Mouse (Mus musculus) megakaryocyte, adult 5-6 weeks (primary cell): Measurements from ENCODE around the gene Olfr560. TPM values are rescaled to one million over a fixed set of nuclear protein-coding genes. Genes with fewer than 3 reads are reported as not detected.

ENCODE experiments used
- ATAC-seq: 2 replicates; pipeline ENCODE4 v1.8.0; 2016; ENCODE audit warnings: mild to moderate bottlenecking, inconsistent platforms; ENCODE audit not compliant: poor library complexity, severe bottlenecking
- total RNA-seq, 2 experiments: library from RNA; stranded (forward) in 1 of 2; stranded (reverse) in 1 of 2; fragments of 153-499, 151-499 nt in 1 of 2; fragments of 221-1000, 200-1000 nt in 1 of 2; gene quantifications; 2 replicates each; pipeline versions ENCODE4 v1.2.3 to v1.2.4; 2015 to 2017

The Olfr560 gene
- not detected in 2 replicates for total RNA-seq (2015)
- not detected in 2 replicates for total RNA-seq (2017)

- ATAC-seq, result no peak
Observed at GRCm38 (mm10) chr7:102759266-102759665, at the start of gene Olfr560, which contains the start of gene Olfr78. Gene Olfr560 (minus strand): TSS chr7:102759366. Gene Olfr78 (minus strand): TSS chr7:102759471.

- no peak for ATAC-seq
Observed at GRCm38 (mm10) chr7:102803180-102803579, 44.0 kb upstream of the Olfr560 start, which contains the start of gene Olfr564. Gene Olfr564 (plus strand): TSS chr7:102803480.

- no peak for ATAC-seq
Observed at GRCm38 (mm10) chr7:102770921-102771320, 11.8 kb upstream of the Olfr560 start, which contains the start of gene Olfr561. Gene Olfr561 (plus strand): TSS chr7:102771221.

- no peak for ATAC-seq
Observed at GRCm38 (mm10) chr7:102752086-102752485, 7.1 kb downstream of the Olfr560 start.

GRCm38 (mm10) chr7:102737705-102738104, 21.5 kb downstream of the Olfr560 start:
- ATAC-seq, result no peak

- ATAC-seq, result no peak
Observed at GRCm38 (mm10) chr7:102733793-102734192, 25.4 kb downstream of the Olfr560 start.

- ATAC-seq, result no peak
Observed at GRCm38 (mm10) chr7:102727391-102727790, 31.8 kb downstream of the Olfr560 start, which contains the start of gene Olfr559. Gene Olfr559 (minus strand): TSS chr7:102727491.

- no peak for ATAC-seq
Observed at GRCm38 (mm10) chr7:102718970-102719369, 40.2 kb downstream of the Olfr560 start, which contains the start of gene Olfr33. Gene Olfr33 (minus strand): TSS chr7:102719070.

GRCm38 (mm10) chr7:102701915-102702314, 57.3 kb downstream of the Olfr560 start, which contains the start of gene Olfr558:
Gene Olfr558 (plus strand): TSS chr7:102702215.
- no peak for ATAC-seq

Other genes with a start within 250 kb of the Olfr560 start
Only the 30 nearest of the 31 such genes appear.
- gene Olfr547, start 224.6 kb downstream of the Olfr560 start, total RNA-seq (2015), result not detected in 2 replicates
- not detected in 2 replicates for gene Olfr547, start 224.6 kb downstream of the Olfr560 start, total RNA-seq (2017)
- not detected in 2 replicates for gene Olfr548-ps1, start 218.5 kb downstream of the Olfr560 start, total RNA-seq (2015)
- not detected in 2 replicates for gene Olfr548-ps1, start 218.5 kb downstream of the Olfr560 start, total RNA-seq (2017)
- not detected in 2 replicates for gene Olfr549, start 209.5 kb downstream of the Olfr560 start, total RNA-seq (2015)
- not detected in 2 replicates for gene Olfr549, start 209.5 kb downstream of the Olfr560 start, total RNA-seq (2017)
- gene Trim21, start 193.9 kb downstream of the Olfr560 start, total RNA-seq (2015), result 14.9 and 16.5 TPM in 2 replicates
- gene Trim21, start 193.9 kb downstream of the Olfr560 start, total RNA-seq (2017), result 31.4 and 53.9 TPM in 2 replicates
- gene Olfr550, start 187.9 kb downstream of the Olfr560 start, total RNA-seq (2015), result 0.45 TPM in 1 of 2 replicates, not detected in the other
- not detected in 2 replicates for gene Olfr550, start 187.9 kb downstream of the Olfr560 start, total RNA-seq (2017)
- gene Olfr551, start 167.5 kb downstream of the Olfr560 start, total RNA-seq (2015), result not detected in 2 replicates
- gene Olfr551, start 167.5 kb downstream of the Olfr560 start, total RNA-seq (2017), result not detected in 2 replicates
- not detected in 2 replicates for gene Olfr552, start 161.6 kb downstream of the Olfr560 start, total RNA-seq (2015)
- gene Olfr552, start 161.6 kb downstream of the Olfr560 start, total RNA-seq (2017), result not detected in 2 replicates
- gene Olfr553, start 141.1 kb downstream of the Olfr560 start, total RNA-seq (2015), result not detected in 2 replicates
- gene Olfr553, start 141.1 kb downstream of the Olfr560 start, total RNA-seq (2017), result not detected in 2 replicates
- gene Olfr554, start 120.9 kb downstream of the Olfr560 start, total RNA-seq (2015), result not detected in 2 replicates
- gene Olfr554, start 120.9 kb downstream of the Olfr560 start, total RNA-seq (2017), result not detected in 2 replicates
- not detected in 2 replicates for gene Olfr555, start 100.5 kb downstream of the Olfr560 start, total RNA-seq (2015)
- not detected in 2 replicates for gene Olfr555, start 100.5 kb downstream of the Olfr560 start, total RNA-seq (2017)
- not detected in 2 replicates for gene Olfr556, start 94.5 kb downstream of the Olfr560 start, total RNA-seq (2015)
- not detected in 2 replicates for gene Olfr556, start 94.5 kb downstream of the Olfr560 start, total RNA-seq (2017)
- 3.5 and 3.7 TPM in 2 replicates for gene Trim68, start 72.0 kb downstream of the Olfr560 start, total RNA-seq (2015)
- 2.9 and 3.4 TPM in 2 replicates for gene Trim68, start 72.0 kb downstream of the Olfr560 start, total RNA-seq (2017)
- not detected in 2 replicates for gene Olfr557, start 63.5 kb downstream of the Olfr560 start, total RNA-seq (2015)
- gene Olfr557, start 63.5 kb downstream of the Olfr560 start, total RNA-seq (2017), result not detected in 2 replicates
- not detected in 2 replicates for gene Olfr558, start 57.2 kb downstream of the Olfr560 start, total RNA-seq (2015)
- not detected in 2 replicates for gene Olfr558, start 57.2 kb downstream of the Olfr560 start, total RNA-seq (2017)
- gene Olfr33, start 40.3 kb downstream of the Olfr560 start, total RNA-seq (2015), result not detected in 2 replicates
- not detected in 2 replicates for gene Olfr33, start 40.3 kb downstream of the Olfr560 start, total RNA-seq (2017)
- not detected in 2 replicates for gene Olfr559, start 31.9 kb downstream of the Olfr560 start, total RNA-seq (2015)
- not detected in 2 replicates for gene Olfr559, start 31.9 kb downstream of the Olfr560 start, total RNA-seq (2017)
- not detected in 2 replicates for gene Olfr78, start 105 bp upstream of the Olfr560 start, total RNA-seq (2015)
- gene Olfr78, start 105 bp upstream of the Olfr560 start, total RNA-seq (2017), result not detected in 2 replicates
- gene Olfr561, start 11.9 kb upstream of the Olfr560 start, total RNA-seq (2015), result not detected in 2 replicates
- gene Olfr561, start 11.9 kb upstream of the Olfr560 start, total RNA-seq (2017), result not detected in 2 replicates
- not detected in 2 replicates for gene Olfr564, start 44.1 kb upstream of the Olfr560 start, total RNA-seq (2015)
- not detected in 2 replicates for gene Olfr564, start 44.1 kb upstream of the Olfr560 start, total RNA-seq (2017)
- gene Olfr566, start 99.4 kb upstream of the Olfr560 start, total RNA-seq (2015), result not detected in 2 replicates
- not detected in 2 replicates for gene Olfr566, start 99.4 kb upstream of the Olfr560 start, total RNA-seq (2017)
- not detected in 2 replicates for gene Olfr568, start 117.8 kb upstream of the Olfr560 start, total RNA-seq (2015)
- gene Olfr568, start 117.8 kb upstream of the Olfr560 start, total RNA-seq (2017), result not detected in 2 replicates
- not detected in 2 replicates for gene Olfr569, start 131.5 kb upstream of the Olfr560 start, total RNA-seq (2015)
- not detected in 2 replicates for gene Olfr569, start 131.5 kb upstream of the Olfr560 start, total RNA-seq (2017)
- gene Olfr570, start 135.2 kb upstream of the Olfr560 start, total RNA-seq (2015), result not detected in 2 replicates
- gene Olfr570, start 135.2 kb upstream of the Olfr560 start, total RNA-seq (2017), result not detected in 2 replicates
- gene Olfr571, start 158.2 kb upstream of the Olfr560 start, total RNA-seq (2015), result not detected in 2 replicates
- not detected in 2 replicates for gene Olfr571, start 158.2 kb upstream of the Olfr560 start, total RNA-seq (2017)
- gene Olfr572, start 165.0 kb upstream of the Olfr560 start, total RNA-seq (2015), result not detected in 2 replicates
- gene Olfr572, start 165.0 kb upstream of the Olfr560 start, total RNA-seq (2017), result not detected in 2 replicates
- not detected in 2 replicates for gene Olfr573-ps1, start 183.2 kb upstream of the Olfr560 start, total RNA-seq (2015)
- gene Olfr573-ps1, start 183.2 kb upstream of the Olfr560 start, total RNA-seq (2017), result not detected in 2 replicates
- not detected in 2 replicates for gene Olfr574, start 189.1 kb upstream of the Olfr560 start, total RNA-seq (2015)
- gene Olfr574, start 189.1 kb upstream of the Olfr560 start, total RNA-seq (2017), result not detected in 2 replicates
- not detected in 2 replicates for gene Olfr575, start 199.4 kb upstream of the Olfr560 start, total RNA-seq (2015)
- gene Olfr575, start 199.4 kb upstream of the Olfr560 start, total RNA-seq (2017), result not detected in 2 replicates
- gene Olfr576, start 203.3 kb upstream of the Olfr560 start, total RNA-seq (2015), result not detected in 2 replicates
- gene Olfr576, start 203.3 kb upstream of the Olfr560 start, total RNA-seq (2017), result not detected in 2 replicates
- gene Olfr577, start 216.6 kb upstream of the Olfr560 start, total RNA-seq (2015), result not detected in 2 replicates
- gene Olfr577, start 216.6 kb upstream of the Olfr560 start, total RNA-seq (2017), result not detected in 2 replicates